7 mouse cellular contexts compared by ENCODE assay signal in the genomic region with DNA sequence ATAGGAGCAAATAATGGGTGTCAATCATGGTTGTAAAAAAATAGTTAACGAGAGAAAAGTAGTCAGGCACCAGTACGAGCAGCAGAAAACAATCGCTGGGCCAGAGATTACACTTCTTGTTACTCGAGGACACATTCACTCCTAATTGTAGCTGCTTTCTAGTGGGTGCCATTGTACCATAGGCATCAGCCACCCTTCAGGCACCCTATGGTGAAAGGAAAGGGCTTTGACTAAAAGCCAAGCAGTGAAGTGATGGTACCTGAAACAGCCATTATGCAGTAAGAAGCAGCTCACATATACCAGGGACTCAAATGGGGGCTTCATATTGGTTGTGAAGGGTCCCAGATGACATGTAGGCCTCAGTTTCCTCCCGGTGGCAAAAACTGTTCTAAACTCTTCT. TPM values are rescaled to one million over a fixed set of nuclear protein-coding genes. Genes with fewer than 3 reads are reported as not detected.
DNase-seq lines count a peak whose midpoint lies in the region; ATAC-seq and TF ChIP-seq lines count a peak whose summit lies in the region.

No protein-coding gene starts in this region.

- ATAC-seq in lung, postnatal 0 days: no peak
- no peak for ATAC-seq in embryonic facial prominence, embryonic 15.5 days (ENCODE audit: insufficient number of reproducible peaks, low FRiP score, low TSS enrichment, low read depth)

- peak overlapping the region; percentile 91 for H3K4me3 ChIP-seq in lung, postnatal 0 days (ENCODE audit: low read depth, low read length)
- H3K4me3 ChIP-seq in embryonic facial prominence, embryonic 15.5 days (replicated peaks): peak overlapping the region; percentile 69
- peak overlapping the region; percentile 74 for H3K4me3 ChIP-seq in limb, embryonic 10.5 days

- 71% methylated on average over 5 of the region's 5 CpGs for WGBS in lung, postnatal 0 days
- WGBS in embryonic facial prominence, embryonic 15.5 days: 86% methylated on average over 5 of the region's 5 CpGs
- 86% methylated on average over 5 of the region's 5 CpGs for WGBS in limb, embryonic 10.5 days

- peak overlapping the region; percentile 77 for H3K4me2 ChIP-seq in lung, postnatal 0 days (replicated peaks; ENCODE audit: low read depth, low read length)
- H3K4me2 ChIP-seq in embryonic facial prominence, embryonic 15.5 days (replicated peaks): peak overlapping the region; percentile 71

- no peaks in the 10 kb centered on the region for H3K9me3 ChIP-seq in lung, postnatal 0 days (ENCODE audit: low read length)
- peaks cover 29% of the 10 kb centered on the region; the same call in 1 of the 2 replicates for H3K9me3 ChIP-seq in embryonic facial prominence, embryonic 15.5 days (replicated peaks)
- peaks cover 27% of the 10 kb centered on the region for H3K9me3 ChIP-seq in limb, embryonic 10.5 days (replicated peaks)

- no peak for DNase-seq in lung, postnatal 0 days (ENCODE audit: low spot score)
- no peak for DNase-seq in lung, postnatal 10 days
- DNase-seq in limb, embryonic 10.5 days (ENCODE audit: low spot score): no peak
- DNase-seq in splenic B cell, adult 2 months (ENCODE audit: low read depth, low spot score): peak; percentile 17
- DNase-seq in ovary, postnatal 36 days (ENCODE audit: low spot score): no peak
- no peak for DNase-seq in right cerebral cortex, adult 2 months (ENCODE audit: low spot score in 2 of 2)

- no peaks in the 10 kb centered on the region for H3K27me3 ChIP-seq in lung, postnatal 0 days (replicated peaks; ENCODE audit: insufficient read depth, low read length)
- H3K27me3 ChIP-seq in embryonic facial prominence, embryonic 15.5 days: no peaks in the 10 kb centered on the region
- H3K27me3 ChIP-seq in limb, embryonic 10.5 days (ENCODE audit: low read depth, poor library complexity, severe bottlenecking): no peaks in the 10 kb centered on the region
- no peaks in the 10 kb centered on the region for H3K27me3 ChIP-seq in splenic B cell, adult 2 months (ENCODE audit: control insufficient read depth, insufficient read depth, low read length, poor library complexity, severe bottlenecking)

- H3K9ac ChIP-seq in lung, postnatal 0 days (replicated peaks; ENCODE audit: low read depth): no peak overlapping the region
- peak overlapping the region; percentile 78; the same call in 1 of the 2 replicates for H3K9ac ChIP-seq in embryonic facial prominence, embryonic 15.5 days

- 0 out of 2 replicates have a peak overlapping the region, but pooled peaks have one; percentile 96 for H3K27ac ChIP-seq in lung, postnatal 0 days (ENCODE audit: low read length)
- H3K27ac ChIP-seq in embryonic facial prominence, embryonic 15.5 days (replicated peaks): no peak overlapping the region
- H3K27ac ChIP-seq in limb, embryonic 10.5 days: peak overlapping the region; percentile 96; the same call in 1 of the 2 replicates

- no peak for TF ChIP-seq EP300 in lung, postnatal 0 days (IDR thresholded peaks at IDR 0.05)

- TF ChIP-seq CTCF in lung, postnatal 0 days (IDR thresholded peaks at IDR 0.05): no peak

- peaks cover 8% of the 10 kb centered on the region; the same call in 1 of the 2 replicates for H3K4me1 ChIP-seq in lung, postnatal 0 days (ENCODE audit: insufficient read depth, low read depth, low read length)
- peaks cover 17% of the 10 kb centered on the region for H3K4me1 ChIP-seq in embryonic facial prominence, embryonic 15.5 days
- H3K4me1 ChIP-seq in limb, embryonic 10.5 days: peaks cover 11% of the 10 kb centered on the region

- H3K36me3 ChIP-seq in lung, postnatal 0 days (ENCODE audit: insufficient read depth, low read length): peaks cover 15% of the 10 kb centered on the region
- H3K36me3 ChIP-seq in embryonic facial prominence, embryonic 15.5 days: peaks cover 40% of the 10 kb centered on the region
- H3K36me3 ChIP-seq in limb, embryonic 10.5 days: peaks cover 81% of the 10 kb centered on the region
- peaks cover 5% of the 10 kb centered on the region; the same call in 1 of the 2 replicates for H3K36me3 ChIP-seq in splenic B cell, adult 2 months (ENCODE audit: control insufficient read depth, insufficient read depth, low read length, poor library complexity, severe bottlenecking)

RNA-seq across cellular contexts. Expression of gene Morc2a, which starts 1.3 kb away (rescaled TPM):
- polyA plus RNA-seq in lung, postnatal 0 days (2015; fragmentation: Nextera tagmentation; extraction: Ambion mirVana): 9.9 and 10.2 TPM in 2 replicates
- polyA plus RNA-seq in embryonic facial prominence, embryonic 15.5 days (2015; fragmentation: Nextera tagmentation; extraction: Ambion mirVana): 26.8 and 27.9 TPM in 2 replicates
- 40.2 and 41.8 TPM in 2 replicates for polyA plus RNA-seq in limb, embryonic 10.5 days (2016; fragmentation: Nextera tagmentation; extraction: Ambion mirVana)
